Mouse (Mus musculus): Measurements from ENCODE around the gene Dgkz. TPM values are rescaled to one million over a fixed set of nuclear protein-coding genes. Genes with fewer than 3 reads are reported as not detected.

The Dgkz gene
- total and polyA plus RNA-seq, 2 experiments from 2014 or later, result 36.6 to 144 TPM

DNA sequence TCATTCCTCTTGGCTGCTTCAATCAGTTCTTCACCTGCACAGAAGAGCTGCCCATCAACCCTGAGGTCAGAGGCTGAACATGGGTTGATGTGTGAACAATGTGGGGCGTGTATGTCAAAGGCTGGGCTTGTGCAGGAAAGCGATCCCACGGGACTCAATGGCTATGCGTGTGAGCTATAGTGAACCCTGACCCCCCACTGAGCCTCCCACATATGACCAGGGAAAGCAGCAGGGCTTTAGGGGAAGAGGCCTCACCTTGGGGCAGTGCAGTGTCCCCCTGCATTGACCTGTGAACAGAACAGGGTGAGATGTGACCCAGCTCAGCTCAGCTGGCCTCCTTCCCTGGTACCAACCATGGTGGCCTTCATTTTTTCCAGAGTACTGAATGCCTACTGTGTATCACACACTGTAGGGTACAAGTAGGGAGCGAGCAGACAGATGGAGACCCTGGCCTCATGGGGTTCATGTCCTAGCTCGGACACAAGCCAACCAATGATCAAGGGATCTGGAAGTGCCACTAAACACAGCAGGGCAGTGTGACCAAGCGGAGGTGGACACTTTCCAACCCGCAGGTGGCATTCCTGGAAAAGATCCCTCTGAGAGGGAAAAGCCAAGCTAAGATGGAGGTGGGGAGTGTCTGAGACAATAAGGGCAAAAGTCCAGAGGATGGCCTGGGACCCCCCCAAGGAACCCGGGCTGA, 40.7 kb downstream of the Dgkz start:
- Histone ChIP-seq H3K9ac (replicated peaks; ENCODE audit: low read length, poor library complexity, severe bottlenecking) (no peak overlapping the region), H3K36me3 (ENCODE audit: insufficient read depth, low read length) (peaks cover 43% of the 10 kb centered on the region), H3K4me1 (ENCODE audit: insufficient read depth, low read length) (no peaks in the 10 kb centered on the region; the same call in 1 of the 2 replicates), H3K4me3 (ENCODE audit: low read depth, low read length) (no peak overlapping the region), H3K9me3 (ENCODE audit: low read length) (no peaks in the 10 kb centered on the region), H3K27me3 (ENCODE audit: insufficient read depth, low read length) (0 out of 2 replicates have a peak, but pooled peaks cover 3% of the 10 kb centered on the region), H3K27ac (ENCODE audit: low read depth, low read length) (no peak overlapping the region), H3K4me2 (ENCODE audit: low read depth, low read length, poor library complexity, severe bottlenecking) (no peak overlapping the region)
- no peak for ATAC-seq (ENCODE audit: low FRiP score)
- TF ChIP-seq CTCF (IDR thresholded peaks at IDR 0.05), result no peak
- WGBS, result 87% methylated on average over 9 of the region's 9 CpGs
- DNase-seq (ENCODE audit: low spot score), result no peak

DNA sequence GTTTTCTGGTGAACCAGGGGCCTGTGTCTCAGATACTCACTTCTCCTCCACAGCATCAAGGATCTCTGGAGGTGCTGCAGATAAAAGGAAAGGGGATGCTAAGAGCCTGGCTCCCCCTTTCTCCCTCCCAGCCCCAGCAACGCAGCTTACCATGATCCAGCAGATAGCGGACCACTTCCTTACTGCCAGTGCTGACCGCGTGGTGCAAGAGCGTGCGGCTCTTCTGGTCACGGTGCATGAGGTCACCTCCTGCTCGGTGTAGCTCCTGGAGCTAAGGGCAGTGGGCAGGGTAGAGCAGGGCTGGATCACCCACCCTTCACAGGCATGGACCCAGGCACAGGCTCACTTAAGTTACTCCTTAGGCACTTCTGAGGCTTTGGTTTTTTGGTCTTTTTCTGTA, 41.6 kb downstream of the Dgkz start:
- H3K9ac ChIP-seq (replicated peaks; ENCODE audit: low read length, poor library complexity, severe bottlenecking), result no peak overlapping the region
- H3K27me3 ChIP-seq (ENCODE audit: insufficient read depth, low read length), result 0 out of 2 replicates have a peak, but pooled peaks cover 3% of the 10 kb centered on the region
- H3K36me3 ChIP-seq (ENCODE audit: insufficient read depth, low read length), result peaks cover 33% of the 10 kb centered on the region
- H3K4me3 ChIP-seq (ENCODE audit: low read depth, low read length), result no peak overlapping the region
- no peak for DNase-seq (ENCODE audit: low spot score)
- TF ChIP-seq CTCF (IDR thresholded peaks at IDR 0.05), result no peak
- H3K4me1 ChIP-seq (ENCODE audit: insufficient read depth, low read length), result no peaks in the 10 kb centered on the region; the same call in 1 of the 2 replicates
- no peaks in the 10 kb centered on the region for H3K9me3 ChIP-seq (ENCODE audit: low read length)
- no peak for ATAC-seq (ENCODE audit: low FRiP score)
- no peak overlapping the region for H3K4me2 ChIP-seq (ENCODE audit: low read depth, low read length, poor library complexity, severe bottlenecking)
- 60% methylated on average over 6 of the region's 8 CpGs for WGBS
- H3K27ac ChIP-seq (ENCODE audit: low read depth, low read length), result no peak overlapping the region

DNA sequence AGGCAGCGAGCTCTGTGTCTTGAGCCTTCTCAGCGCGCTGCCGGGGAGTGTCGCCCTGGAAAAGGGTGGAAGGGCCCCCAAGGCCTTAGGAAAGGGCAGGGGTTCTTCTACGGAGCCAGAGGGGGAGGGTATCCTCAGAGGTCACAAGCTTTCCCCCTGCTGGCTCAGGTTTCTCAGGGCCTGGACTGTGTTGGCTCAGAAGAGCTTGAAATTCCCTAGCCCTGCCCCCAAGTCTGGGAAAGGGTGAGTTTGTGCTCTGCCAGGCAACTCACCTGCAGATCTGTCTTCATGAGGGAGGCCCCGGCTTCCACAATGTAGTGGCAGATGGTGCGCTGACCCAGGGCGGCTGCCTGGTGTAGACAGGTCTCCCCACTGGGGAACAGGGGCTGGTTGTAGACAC, 42.2 kb downstream of the Dgkz start:
- ATAC-seq (ENCODE audit: low FRiP score) (no peak), DNase-seq (ENCODE audit: low spot score) (no peak)
- no peak for TF ChIP-seq CTCF (IDR thresholded peaks at IDR 0.05)
- Histone ChIP-seq H3K9me3 (ENCODE audit: low read length) (no peaks in the 10 kb centered on the region), H3K4me3 (ENCODE audit: low read depth, low read length) (no peak overlapping the region), H3K36me3 (ENCODE audit: insufficient read depth, low read length) (peaks cover 30% of the 10 kb centered on the region), H3K4me2 (ENCODE audit: low read depth, low read length, poor library complexity, severe bottlenecking) (no peak overlapping the region), H3K27me3 (ENCODE audit: insufficient read depth, low read length) (0 out of 2 replicates have a peak, but pooled peaks cover 3% of the 10 kb centered on the region), H3K9ac (replicated peaks; ENCODE audit: low read length, poor library complexity, severe bottlenecking) (no peak overlapping the region), H3K4me1 (ENCODE audit: insufficient read depth, low read length) (no peaks in the 10 kb centered on the region; the same call in 1 of the 2 replicates), H3K27ac (ENCODE audit: low read depth, low read length) (no peak overlapping the region)
- 53% methylated on average over 9 of the region's 9 CpGs for WGBS

DNA sequence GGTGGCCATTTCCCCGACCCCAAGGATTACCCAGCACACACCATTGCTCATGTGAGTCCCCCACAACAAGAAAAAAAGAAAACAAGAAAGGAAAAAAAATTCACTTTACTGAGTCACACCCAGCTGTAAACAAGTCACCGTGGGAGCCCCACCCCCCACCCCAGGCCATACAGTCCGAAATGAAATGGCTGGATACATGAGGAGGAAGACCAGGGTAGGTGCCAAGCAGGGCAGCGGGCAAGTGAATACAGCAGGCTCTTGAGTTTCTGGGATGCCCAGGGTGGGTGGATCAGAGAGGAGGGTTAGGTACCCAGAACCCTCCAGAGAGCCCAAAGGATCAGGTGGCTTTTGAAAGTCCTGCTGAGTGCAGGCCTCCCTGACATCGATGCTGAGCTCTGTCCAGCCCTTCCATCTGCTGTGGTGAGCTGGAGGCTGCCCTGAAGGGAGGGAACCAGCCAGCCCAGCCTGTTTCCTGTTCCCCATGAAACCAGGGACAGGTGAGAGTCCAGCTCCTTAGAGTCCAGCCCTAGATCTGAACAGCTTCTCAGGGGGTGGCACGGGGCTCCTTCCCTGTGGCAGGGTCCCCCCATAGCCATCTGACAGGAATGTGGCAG, 42.8 kb downstream of the Dgkz start:
- H3K4me3 ChIP-seq (ENCODE audit: low read depth, low read length), result no peak overlapping the region
- no peak overlapping the region for H3K27ac ChIP-seq (ENCODE audit: low read depth, low read length)
- no peak overlapping the region for H3K9ac ChIP-seq (replicated peaks; ENCODE audit: low read length, poor library complexity, severe bottlenecking)
- H3K4me2 ChIP-seq (ENCODE audit: low read depth, low read length, poor library complexity, severe bottlenecking), result no peak overlapping the region
- no peaks in the 10 kb centered on the region for H3K9me3 ChIP-seq (ENCODE audit: low read length)
- no peaks in the 10 kb centered on the region; the same call in 1 of the 2 replicates for H3K4me1 ChIP-seq (ENCODE audit: insufficient read depth, low read length)
- TF ChIP-seq CTCF (IDR thresholded peaks at IDR 0.05), result no peak
- WGBS, result 22% methylated on average over 6 of the region's 6 CpGs
- ATAC-seq (ENCODE audit: low FRiP score) (no peak), DNase-seq (ENCODE audit: low spot score) (no peak)
- 0 out of 2 replicates have a peak, but pooled peaks cover 3% of the 10 kb centered on the region for H3K27me3 ChIP-seq (ENCODE audit: insufficient read depth, low read length)
- H3K36me3 ChIP-seq (ENCODE audit: insufficient read depth, low read length), result peaks cover 24% of the 10 kb centered on the region

DNA sequence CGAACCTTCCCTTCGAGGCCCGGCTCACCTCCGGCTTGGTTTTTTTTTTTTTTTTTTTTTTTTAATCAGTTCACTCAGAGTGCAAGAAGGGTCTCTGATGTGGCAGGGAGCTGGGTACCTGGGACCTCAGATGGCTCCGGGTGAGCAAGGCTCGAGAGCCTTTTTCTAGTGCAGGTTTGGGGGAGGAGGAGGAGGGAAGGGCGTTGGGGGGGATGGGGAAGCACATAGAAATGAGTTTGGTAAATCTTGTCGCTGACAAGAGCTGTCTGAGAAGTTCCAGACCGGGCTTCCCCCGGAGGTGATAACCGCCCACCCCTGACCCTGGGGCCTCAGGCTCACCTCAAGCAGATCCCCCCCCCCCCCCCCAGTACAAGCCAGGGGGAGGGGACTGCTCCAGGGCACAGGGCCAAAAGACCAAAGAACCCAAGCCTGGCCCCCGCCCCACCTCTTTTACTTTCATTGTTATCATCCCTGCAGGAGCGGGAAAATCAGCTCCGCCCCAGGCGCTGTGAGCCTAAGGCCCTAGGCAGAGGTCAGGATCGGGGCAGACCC, 43.4 kb downstream of the Dgkz start, which contains the start of gene Mdk:
TSS of gene Mdk (minus strand) at position 138 of the 552 bp plus-strand sequence.
- Histone ChIP-seq H3K4me1 (ENCODE audit: insufficient read depth, low read length) (no peaks in the 10 kb centered on the region; the same call in 1 of the 2 replicates), H3K4me3 (ENCODE audit: low read depth, low read length) (peak within 1 kb of the TSS; percentile 34), H3K4me2 (ENCODE audit: low read depth, low read length, poor library complexity, severe bottlenecking) (peak within 1 kb of the TSS; percentile 55), H3K9me3 (ENCODE audit: low read length) (no peaks in the 10 kb centered on the region), H3K9ac (replicated peaks; ENCODE audit: low read length, poor library complexity, severe bottlenecking) (peak within 1 kb of the TSS; percentile 46), H3K36me3 (ENCODE audit: insufficient read depth, low read length) (peaks cover 19% of the 10 kb centered on the region), H3K27me3 (ENCODE audit: insufficient read depth, low read length) (0 out of 2 replicates have a peak, but pooled peaks cover 3% of the 10 kb centered on the region), H3K27ac (ENCODE audit: low read depth, low read length) (peak within 1 kb of the TSS; percentile 32; the same call in 1 of the 2 replicates)
- DNase-seq (ENCODE audit: low spot score) (no peak), ATAC-seq (ENCODE audit: low FRiP score) (no peak)
- 14% methylated on average over 16 of the region's 16 CpGs for WGBS
- TF ChIP-seq CTCF (IDR thresholded peaks at IDR 0.05), result no peak

Measured in midbrain, postnatal 0 days (tissue).